Mouse (Mus musculus) midbrain, embryonic 11.5 days (tissue): Measurements from ENCODE around the gene Cacng8. TPM values are rescaled to one million over a fixed set of nuclear protein-coding genes. Genes with fewer than 3 reads are reported as not detected.

Experiments used
- ATAC-seq: fragments of 200-750 bp; cut with Nextera tagmentation; 2 replicates; pipeline ENCODE4 v1.8.0; 2017; ENCODE audit warnings: moderate TSS enrichment, moderate library complexity; ENCODE audit not compliant: low FRiP score
- DNase-seq: peaks from one replicate; pipeline ENCODE4 v3.0.0; 2015; ENCODE audit warnings: low spot score; ENCODE audit errors: missing footprints
- H3K27ac ChIP-seq: fragments of 300-500 bp; sonication (generic); 2 replicates; pipeline ENCODE4 v1.5.1; 2014; ENCODE audit warnings: low read depth, low read length
- H3K27me3 ChIP-seq: fragments of 300-500 bp; sonication (generic); 2 replicates; pipeline ENCODE4 v1.6.1; 2014; ENCODE audit warnings: mild to moderate bottlenecking, low read length, moderate library complexity, mixed read lengths; ENCODE audit not compliant: control insufficient read depth, insufficient read depth
- H3K36me3 ChIP-seq: fragments of 300-500 bp; sonication (generic); 2 replicates; pipeline ENCODE4 v1.6.1; 2014; ENCODE audit warnings: mild to moderate bottlenecking, low read length, moderate library complexity, mixed read lengths; ENCODE audit not compliant: control insufficient read depth, insufficient read depth
- H3K4me1 ChIP-seq: fragments of 300-500 bp; sonication (generic); 2 replicates; pipeline ENCODE4 v1.6.1; 2014; ENCODE audit warnings: low read length; ENCODE audit not compliant: control insufficient read depth, insufficient read depth
- H3K4me2 ChIP-seq: fragments of 300-500 bp; sonication (generic); 2 replicates; pipeline ENCODE4 v1.6.1; 2014; ENCODE audit warnings: mild to moderate bottlenecking, moderate library complexity
- H3K4me3 ChIP-seq: fragments of 300-500 bp; sonication (generic); 2 replicates; pipeline ENCODE4 v1.5.1; 2014; ENCODE audit warnings: low read depth, low read length
- H3K9ac ChIP-seq: fragments of 300-500 bp; sonication (generic); 2 replicates; pipeline ENCODE4 v1.6.1; 2014; ENCODE audit warnings: low read length
- H3K9me3 ChIP-seq: fragments of 300-500 bp; sonication (generic); 2 replicates; pipeline ENCODE4 v1.6.1; 2016; ENCODE audit warnings: low read length; ENCODE audit not compliant: control insufficient read depth
- WGBS: fragments of 180-500 bp; shearing (Covaris S2); extraction: QIAGEN DNeasy Blood & Tissue Kit; methylation state at CpG from one replicate; pipeline ENCODE4 v1.1.7; 2014; 5-methylcytosine and 5-hydroxymethylcytosine counted together
- polyA plus RNA-seq: library from polyadenylated mRNA; unstranded; fragments of >200 nt; fragmentation: Nextera tagmentation; extraction: Ambion mirVana; gene quantifications from 2 replicates; pipeline ENCODE4 v1.2.1, GENCODE M21; 2014

The Cacng8 gene
- polyA plus RNA-seq, 1 experiment from 2014 or later = 4.7 TPM

DNA sequence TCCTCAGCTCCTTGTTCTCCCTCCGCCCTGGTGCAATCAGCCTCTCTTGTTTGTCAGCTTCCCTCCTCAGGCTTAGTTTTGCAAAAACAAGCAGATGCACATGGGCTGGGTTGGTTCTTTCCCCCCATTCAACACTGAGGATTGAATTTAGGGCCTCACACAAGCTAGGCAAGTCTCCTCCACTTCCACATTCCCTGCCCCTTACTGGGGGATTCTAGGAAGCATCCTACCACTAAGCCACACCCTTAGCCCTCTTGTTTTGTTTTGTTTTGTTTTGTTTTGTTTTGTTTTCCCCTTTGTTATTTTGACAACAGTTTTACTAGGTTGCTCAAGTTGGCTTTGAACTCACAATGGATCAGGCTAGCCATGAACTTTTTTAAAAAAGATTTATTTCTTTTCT lies 29.8 kb upstream of the Cacng8 start:
- peaks cover 4% of the 10 kb centered on the region for H3K27me3 ChIP-seq
- WGBS = 84% methylated on average over 1 of the region's 1 CpGs
- H3K9me3 ChIP-seq = no peaks in the 10 kb centered on the region
- H3K4me2 ChIP-seq = no peak overlapping the region
- no peak overlapping the region for H3K27ac ChIP-seq
- H3K36me3 ChIP-seq = peaks cover 2% of the 10 kb centered on the region; the same call in 1 of the 2 replicates
- ATAC-seq (no peak), DNase-seq (peak; percentile 21)
- no peak overlapping the region for H3K4me3 ChIP-seq
- no peaks in the 10 kb centered on the region for H3K4me1 ChIP-seq
- no peak overlapping the region for H3K9ac ChIP-seq

DNA sequence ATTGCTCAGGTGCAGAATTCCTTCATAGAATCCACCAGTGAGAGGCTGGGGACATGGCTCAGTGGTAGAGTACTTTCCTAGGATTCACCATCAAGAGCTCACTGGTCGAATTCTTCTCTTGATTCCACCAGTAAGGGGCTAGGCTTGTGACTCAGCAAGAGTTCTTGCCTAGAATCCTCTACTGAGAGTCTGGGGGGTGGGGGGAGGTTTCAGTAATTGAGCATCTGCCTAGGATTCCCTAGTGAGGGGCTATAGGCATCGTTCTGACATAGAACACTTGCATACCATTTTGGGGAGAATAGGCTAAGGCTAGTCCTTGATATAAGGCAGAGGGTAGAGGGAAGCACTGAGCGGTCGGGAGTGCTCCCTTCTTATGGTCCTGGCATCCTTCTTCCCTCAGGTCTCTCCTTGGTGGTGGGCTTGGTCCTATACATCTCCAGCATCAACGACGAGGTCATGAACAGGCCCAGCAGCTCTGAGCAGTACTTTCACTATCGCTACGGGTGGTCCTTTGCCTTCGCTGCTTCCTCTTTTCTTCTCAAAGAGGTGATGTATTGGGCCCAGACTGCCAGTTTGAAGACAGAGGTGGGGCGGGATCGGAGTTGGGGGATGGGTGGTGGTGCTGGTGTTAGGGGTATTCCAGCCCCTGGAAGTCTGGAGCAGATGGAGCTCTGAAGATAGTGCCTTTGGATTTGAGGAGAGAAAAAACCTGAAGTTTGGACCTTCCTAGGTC lies 24.8 kb upstream of the Cacng8 start:
- H3K4me3 ChIP-seq = no peak overlapping the region
- peak; percentile 82 for DNase-seq
- no peaks in the 10 kb centered on the region; the same call in 1 of the 2 replicates for H3K36me3 ChIP-seq
- H3K4me1 ChIP-seq = peaks cover 7% of the 10 kb centered on the region; the same call in 1 of the 2 replicates
- no peaks in the 10 kb centered on the region for H3K9me3 ChIP-seq
- H3K4me2 ChIP-seq = no peak overlapping the region
- H3K27ac ChIP-seq = no peak overlapping the region
- peaks cover 18% of the 10 kb centered on the region for H3K27me3 ChIP-seq
- WGBS = 43% methylated on average over 11 of the region's 11 CpGs
- 0 out of 2 replicates have a peak, but pooled peaks have one; percentile 22 for ATAC-seq
- no peak overlapping the region for H3K9ac ChIP-seq

DNA sequence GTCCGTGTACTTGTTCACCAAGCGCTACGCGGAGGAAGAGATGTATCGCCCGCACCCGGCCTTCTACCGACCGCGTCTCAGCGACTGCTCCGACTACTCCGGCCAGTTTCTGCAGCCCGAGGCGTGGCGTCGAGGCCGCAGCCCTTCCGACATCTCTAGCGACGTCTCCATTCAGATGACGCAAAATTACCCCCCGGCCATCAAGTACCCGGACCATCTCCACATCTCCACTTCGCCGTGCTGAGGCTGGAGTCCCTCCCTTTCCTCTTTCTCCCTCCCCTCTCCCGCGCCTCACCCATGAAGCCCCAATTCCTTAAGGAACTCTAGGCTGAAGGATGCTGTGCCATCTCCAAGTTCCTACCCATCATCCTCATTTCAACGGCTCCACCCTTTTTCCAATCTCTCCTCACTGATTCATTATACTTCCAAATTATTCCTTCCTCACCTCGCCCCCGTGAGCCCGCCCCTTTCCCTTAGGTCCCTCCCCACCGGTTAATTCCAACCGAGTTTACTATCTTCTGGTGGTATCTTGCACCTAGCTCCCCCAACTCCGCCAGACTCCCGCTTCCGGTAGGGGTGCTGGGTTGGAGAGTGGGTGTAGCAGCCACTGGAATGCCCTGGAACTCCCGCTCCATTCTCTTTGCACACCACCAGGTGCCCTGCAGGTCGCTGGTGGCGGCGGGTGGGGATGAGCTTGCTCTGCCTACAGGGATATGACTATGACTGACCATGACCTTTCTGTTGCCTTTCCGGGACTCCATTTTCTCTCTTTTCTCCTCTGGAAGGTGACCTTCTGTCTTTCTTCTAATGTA lies 23.6 kb upstream of the Cacng8 start:
- H3K4me2 ChIP-seq = no peak overlapping the region
- peak; percentile 46; the same call in 1 of the 2 replicates for ATAC-seq
- H3K4me1 ChIP-seq = peaks cover 7% of the 10 kb centered on the region; the same call in 1 of the 2 replicates
- WGBS = 8% methylated on average over 42 of the region's 42 CpGs
- no peak overlapping the region for H3K4me3 ChIP-seq
- H3K9ac ChIP-seq = no peak overlapping the region
- H3K27ac ChIP-seq = no peak overlapping the region
- no peaks in the 10 kb centered on the region; the same call in 1 of the 2 replicates for H3K36me3 ChIP-seq
- no peaks in the 10 kb centered on the region for H3K9me3 ChIP-seq
- H3K27me3 ChIP-seq = peaks cover 18% of the 10 kb centered on the region
- peak; percentile 84 for DNase-seq

DNA sequence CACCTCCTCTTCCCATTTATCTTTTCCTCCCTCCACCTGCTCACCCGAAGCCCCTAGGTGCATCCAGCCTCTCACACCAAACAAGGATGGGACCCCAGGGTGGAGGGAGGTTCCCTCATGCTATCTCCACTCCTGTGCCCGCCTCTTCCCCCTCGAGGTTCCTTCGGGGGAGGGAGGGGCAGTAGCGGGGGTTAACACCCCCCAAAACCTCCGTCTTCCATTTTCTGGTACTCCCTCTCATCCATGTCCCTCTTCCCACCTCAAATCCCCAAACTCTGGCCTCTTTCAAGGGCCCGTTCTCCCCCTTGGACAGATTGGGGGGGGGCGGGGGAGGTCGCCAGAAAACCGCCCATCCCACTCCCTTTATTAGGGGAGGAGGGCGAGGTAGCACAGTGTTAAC lies 22.9 kb upstream of the Cacng8 start:
- Histone ChIP-seq H3K9me3 (no peaks in the 10 kb centered on the region), H3K4me1 (peaks cover 7% of the 10 kb centered on the region; the same call in 1 of the 2 replicates), H3K4me2 (no peak overlapping the region), H3K9ac (0 out of 2 replicates have a peak overlapping the region, but pooled peaks have one; percentile 9), H3K27ac (no peak overlapping the region), H3K4me3 (no peak overlapping the region), H3K27me3 (peaks cover 18% of the 10 kb centered on the region), H3K36me3 (no peaks in the 10 kb centered on the region; the same call in 1 of the 2 replicates)
- 9% methylated on average over 10 of the region's 11 CpGs for WGBS
- DNase-seq = no peak
- 0 out of 2 replicates have a peak, but pooled peaks have one; percentile 47 for ATAC-seq

DNA sequence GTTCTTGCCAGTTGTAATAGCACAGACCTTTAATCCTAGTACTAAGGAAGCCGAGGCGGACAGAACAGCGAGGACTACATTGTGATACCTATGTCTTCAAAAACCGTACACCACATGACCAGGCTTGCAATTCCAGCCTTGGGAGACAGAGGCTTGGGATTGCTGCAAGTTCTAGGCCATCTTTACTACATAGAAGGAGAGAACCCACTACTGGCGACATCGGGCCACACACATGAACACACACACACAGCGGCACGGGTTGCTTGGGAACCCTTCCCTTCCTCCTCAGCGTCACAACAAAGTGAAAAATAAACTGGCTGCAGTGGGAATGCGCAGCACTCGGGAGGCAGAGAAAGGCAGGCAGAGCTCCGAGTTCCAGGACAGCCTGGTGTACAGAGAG lies 22.2 kb upstream of the Cacng8 start:
- no peak overlapping the region for H3K27ac ChIP-seq
- H3K9ac ChIP-seq = no peak overlapping the region
- peaks cover 18% of the 10 kb centered on the region for H3K27me3 ChIP-seq
- 24% methylated on average over 12 of the region's 12 CpGs for WGBS
- peak; percentile 15; the same call in 1 of the 2 replicates for ATAC-seq
- H3K4me1 ChIP-seq = peaks cover 7% of the 10 kb centered on the region; the same call in 1 of the 2 replicates
- no peaks in the 10 kb centered on the region; the same call in 1 of the 2 replicates for H3K36me3 ChIP-seq
- H3K9me3 ChIP-seq = no peaks in the 10 kb centered on the region
- H3K4me2 ChIP-seq = no peak overlapping the region
- no peak overlapping the region for H3K4me3 ChIP-seq
- peak; percentile 88 for DNase-seq

DNA sequence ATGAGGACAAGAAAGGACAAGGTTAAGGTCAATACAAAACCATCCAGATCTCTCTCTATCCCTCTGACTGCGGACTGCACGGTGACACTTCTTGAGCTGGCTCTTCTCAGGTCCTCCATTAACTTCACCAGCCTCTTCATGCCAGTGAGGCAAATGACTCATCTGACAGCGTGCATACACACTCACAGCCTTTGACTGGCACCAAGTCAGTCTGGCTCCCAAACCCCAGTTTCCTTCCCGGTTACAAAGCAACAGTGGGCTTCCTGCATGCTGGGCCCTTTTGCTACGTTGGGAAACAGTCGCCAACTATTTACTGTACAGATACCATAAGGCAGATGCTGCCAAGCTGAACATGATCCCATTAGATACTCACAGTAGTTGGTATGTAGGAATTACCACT lies 21.3 kb upstream of the Cacng8 start:
- DNase-seq = peak; percentile 76
- peaks cover 18% of the 10 kb centered on the region for H3K27me3 ChIP-seq
- peaks cover 7% of the 10 kb centered on the region; the same call in 1 of the 2 replicates for H3K4me1 ChIP-seq
- 78% methylated on average over 6 of the region's 6 CpGs for WGBS
- no peaks in the 10 kb centered on the region for H3K9me3 ChIP-seq
- H3K36me3 ChIP-seq = no peaks in the 10 kb centered on the region; the same call in 1 of the 2 replicates
- H3K27ac ChIP-seq = no peak overlapping the region
- ATAC-seq = no peak
- no peak overlapping the region for H3K4me3 ChIP-seq
- no peak overlapping the region for H3K9ac ChIP-seq
- no peak overlapping the region for H3K4me2 ChIP-seq

DNA sequence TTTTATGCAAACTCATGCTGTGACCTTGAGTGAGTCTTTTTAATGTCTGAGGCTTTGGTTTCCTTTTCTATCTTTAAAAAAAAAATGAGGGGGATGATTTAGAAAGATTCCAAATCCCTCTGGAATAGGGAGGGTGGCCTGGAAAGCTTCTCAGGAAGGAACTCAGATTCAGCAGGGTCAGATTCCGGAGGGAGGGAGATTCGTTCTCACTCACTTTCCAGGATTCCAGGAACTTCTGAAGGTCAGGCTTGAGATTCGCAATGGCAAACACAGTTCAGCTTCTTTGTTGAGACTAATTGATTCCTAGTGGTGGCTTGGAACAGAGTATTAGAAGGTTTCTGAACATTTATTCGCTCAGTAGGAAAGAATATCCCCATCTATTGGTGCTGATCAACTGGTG lies 20.1 kb upstream of the Cacng8 start:
- Histone ChIP-seq H3K4me1 (peaks cover 7% of the 10 kb centered on the region; the same call in 1 of the 2 replicates), H3K4me3 (no peak overlapping the region), H3K27me3 (peaks cover 17% of the 10 kb centered on the region), H3K9ac (no peak overlapping the region), H3K4me2 (no peak overlapping the region), H3K27ac (no peak overlapping the region), H3K9me3 (no peaks in the 10 kb centered on the region), H3K36me3 (no peaks in the 10 kb centered on the region)
- ATAC-seq (no peak), DNase-seq (peak; percentile 4)
- WGBS = 61% methylated on average over 4 of the region's 4 CpGs

DNA sequence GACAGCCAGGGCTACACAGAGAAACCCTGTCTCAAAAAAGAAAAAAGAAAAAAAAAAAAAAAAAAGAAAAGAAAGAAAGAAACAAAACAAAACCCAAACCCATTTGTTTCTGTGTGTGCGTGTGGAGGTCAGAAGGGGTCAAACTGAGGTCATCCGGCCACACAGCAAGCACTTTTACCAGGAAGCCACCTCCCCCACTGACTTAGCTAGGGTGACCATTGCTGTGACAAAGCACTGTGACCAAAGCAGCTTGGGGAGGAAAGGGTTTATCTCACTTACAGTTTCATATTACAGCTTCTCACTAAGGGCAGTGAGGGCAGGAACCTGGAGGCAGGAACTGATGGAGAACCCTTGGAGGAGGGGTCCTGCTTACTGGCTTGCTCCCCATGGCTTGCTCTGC lies 18.1 kb upstream of the Cacng8 start:
- no peak overlapping the region for H3K27ac ChIP-seq
- no peak overlapping the region for H3K4me3 ChIP-seq
- ATAC-seq (no peak), DNase-seq (no peak)
- WGBS = 55% methylated on average over 2 of the region's 2 CpGs
- no peak overlapping the region for H3K4me2 ChIP-seq
- no peaks in the 10 kb centered on the region; the same call in 1 of the 2 replicates for H3K27me3 ChIP-seq
- no peaks in the 10 kb centered on the region for H3K9me3 ChIP-seq
- H3K36me3 ChIP-seq = no peaks in the 10 kb centered on the region
- H3K9ac ChIP-seq = no peak overlapping the region
- H3K4me1 ChIP-seq = peaks cover 4% of the 10 kb centered on the region; the same call in 1 of the 2 replicates
